Mouse (Mus musculus): ENCODE measurements at regions not wholly inside any gene's neighbourhood (a gene's known extent, or its start where the extent isn't known, plus 50 kb on each side); places are given as distances from the start of the nearest gene placed in this dataset.

DNA sequence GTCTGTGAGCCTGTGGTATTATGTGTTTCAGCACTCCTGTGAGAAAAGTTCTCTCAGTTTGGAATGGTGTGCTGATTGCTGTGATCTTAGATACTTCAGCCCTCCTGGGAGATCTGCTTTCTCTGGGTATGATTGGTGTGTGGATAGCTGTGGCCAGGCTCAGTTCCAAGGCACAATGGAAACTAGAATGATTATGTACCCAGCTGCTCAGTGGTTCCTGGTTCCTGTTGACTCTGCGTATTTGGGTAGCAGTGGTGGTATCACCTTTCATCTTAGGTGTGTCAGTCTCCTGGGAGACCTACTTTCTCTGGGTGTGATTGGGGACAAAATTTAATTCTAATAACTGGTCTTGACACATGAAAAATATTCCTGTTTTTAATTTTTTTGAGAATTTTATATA, 90.1 kb upstream of the Tas2r114 start:
- H3K36me3 ChIP-seq (ENCODE audit: control insufficient read depth, insufficient read depth, low read length): no peaks in the 10 kb centered on the region
- ATAC-seq (ENCODE audit: low FRiP score, low TSS enrichment) (peak; percentile 66; the same call in 1 of the 2 replicates), DNase-seq (ENCODE audit: low spot score) (no peak)
- 84% methylated on average over 1 of the region's 1 CpGs for WGBS
- no peak overlapping the region for H3K4me2 ChIP-seq (replicated peaks; ENCODE audit: low read depth)
- peaks cover 2% of the 10 kb centered on the region; the same call in 1 of the 2 replicates for H3K9me3 ChIP-seq (ENCODE audit: control insufficient read depth, low read length)
- TF ChIP-seq EP300 (optimal IDR thresholded peaks at IDR 0.05): no peak
- no peak for TF ChIP-seq CTCF (IDR thresholded peaks at IDR 0.05; ENCODE audit: low read depth)
- no peaks in the 10 kb centered on the region for H3K27me3 ChIP-seq (ENCODE audit: control insufficient read depth, insufficient read depth, low read length)
- H3K9ac ChIP-seq (ENCODE audit: low read length): no peak overlapping the region
- H3K27ac ChIP-seq (replicated peaks): no peak overlapping the region
- H3K4me3 ChIP-seq (ENCODE audit: low read depth, low read length): no peak overlapping the region
- no peaks in the 10 kb centered on the region for H3K4me1 ChIP-seq (replicated peaks; ENCODE audit: control insufficient read depth, insufficient read depth)
